Mouse (Mus musculus) lung, postnatal 0 days (tissue): ENCODE measurements around the gene Cic. TPM values are rescaled to one million over a fixed set of nuclear protein-coding genes. Genes with fewer than 3 reads are reported as not detected.

Experiments used
- ATAC-seq: fragments of 200-750 bp; cut with Nextera tagmentation; 2 replicates; pipeline ENCODE4 v1.8.0; 2017; ENCODE audit warnings: moderate library complexity
- DNase-seq: peaks from one replicate; pipeline ENCODE4 v3.0.0-alpha.2; 2016; ENCODE audit warnings: low spot score
- H3K27ac ChIP-seq: fragments of 300-500 bp; sonication (generic); 2 replicates; pipeline ENCODE4 v1.5.1; 2014; ENCODE audit warnings: antibody characterized with exemption, mild to moderate bottlenecking, low read length, mixed read lengths
- H3K27me3 ChIP-seq: fragments of 300-500 bp; sonication (generic); replicated peaks from 2 replicates; pipeline ENCODE4 v1.6.1; 2014; ENCODE audit warnings: low read length, mixed read lengths; ENCODE audit not compliant: insufficient read depth
- H3K36me3 ChIP-seq: fragments of 300-500 bp; sonication (generic); 2 replicates; pipeline ENCODE4 v1.6.1; 2014; ENCODE audit warnings: low read length, mixed read lengths; ENCODE audit not compliant: insufficient read depth
- H3K4me1 ChIP-seq: fragments of 300-500 bp; sonication (generic); 2 replicates; pipeline ENCODE4 v1.6.1; 2014; ENCODE audit warnings: antibody characterized with exemption, low read depth, low read length, mixed read lengths; ENCODE audit not compliant: insufficient read depth
- H3K4me2 ChIP-seq: fragments of 300-500 bp; sonication (generic); replicated peaks from 2 replicates; pipeline ENCODE4 v1.6.1; 2014; ENCODE audit warnings: low read depth, mild to moderate bottlenecking, low read length, moderate library complexity, mixed read lengths
- H3K4me3 ChIP-seq: fragments of 300-500 bp; sonication (generic); 2 replicates; pipeline ENCODE4 v1.5.1; 2014; ENCODE audit warnings: low read depth, low read length
- H3K9ac ChIP-seq: fragments of 300-500 bp; sonication (generic); replicated peaks from 2 replicates; pipeline ENCODE4 v1.6.1; 2014; ENCODE audit warnings: low read depth, mild to moderate bottlenecking
- H3K9me3 ChIP-seq: fragments of 300-500 bp; sonication (generic); 2 replicates; pipeline ENCODE4 v1.6.1; 2016; ENCODE audit warnings: low read length, mixed read lengths
- CTCF ChIP-seq: IDR thresholded peaks from 2 replicates; pipeline ENCODE4 v1.5.1; 2016; ENCODE audit warnings: antibody characterized with exemption, mild to moderate bottlenecking
- EP300 ChIP-seq: IDR thresholded peaks from 2 replicates; pipeline ENCODE4 v1.6.1; 2016; ENCODE audit warnings: antibody characterized with exemption, mild to moderate bottlenecking, control low read depth
- WGBS: fragments of 180-500 bp; shearing (Covaris S2); extraction: QIAGEN DNeasy Blood & Tissue Kit; methylation state at CpG from one replicate; pipeline ENCODE4 v1.1.7; 2014; 5-methylcytosine and 5-hydroxymethylcytosine counted together
- polyA plus RNA-seq: library from polyadenylated mRNA; unstranded; fragments of >200 nt; fragmentation: Nextera tagmentation; extraction: Ambion mirVana; gene quantifications from 2 replicates; pipeline ENCODE4 v1.2.1, GENCODE M21; 2015

Cic gene
- polyA plus RNA-seq, 1 experiment from 2014 or later: 26.5 TPM

DNA sequence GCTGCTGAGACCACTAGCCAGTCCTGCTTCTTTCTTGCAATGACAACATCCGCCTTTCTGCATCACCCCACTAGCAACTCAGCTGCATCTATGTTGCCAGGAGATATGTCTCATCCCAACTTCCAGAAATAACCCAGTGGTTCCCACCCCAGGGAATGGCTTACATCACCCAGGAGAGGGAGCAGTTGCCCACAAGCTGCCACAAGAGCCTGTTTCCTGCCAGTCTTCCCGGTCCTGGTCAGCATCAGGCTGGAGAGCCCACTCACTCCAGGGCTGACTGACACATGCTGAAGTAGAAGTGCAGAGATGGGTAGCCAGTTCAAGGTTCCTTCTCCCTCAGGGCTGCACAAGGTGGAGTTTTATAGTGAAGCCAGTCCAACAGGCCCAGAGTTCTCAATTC is 26.4 kb upstream of the Cic start:
- DNase-seq: peak; percentile 90

GRCm38 (mm10) chr7:25243361-25243760 is 24.1 kb upstream of the Cic start:
- Histone ChIP-seq H3K27me3 (no peaks in the 10 kb centered on the region), H3K9me3 (no peaks in the 10 kb centered on the region), H3K4me3 (no peak overlapping the region), H3K4me1 (peaks cover 24% of the 10 kb centered on the region), H3K4me2 (no peak overlapping the region), H3K9ac (no peak overlapping the region), H3K36me3 (peaks cover 4% of the 10 kb centered on the region), H3K27ac (no peak overlapping the region)
- no peak for TF ChIP-seq CTCF
- ATAC-seq: no peak
- 92% methylated on average over 4 of the region's 4 CpGs for WGBS
- DNase-seq: no peak

More for the DNA sequence above, 26.4 kb upstream of the Cic start:
- Histone ChIP-seq H3K4me3 (no peak overlapping the region), H3K4me1 (peaks cover 2% of the 10 kb centered on the region), H3K27me3 (no peaks in the 10 kb centered on the region), H3K4me2 (no peak overlapping the region), H3K9ac (no peak overlapping the region), H3K27ac (no peak overlapping the region), H3K9me3 (no peaks in the 10 kb centered on the region), H3K36me3 (peaks cover 4% of the 10 kb centered on the region)
- TF ChIP-seq EP300 (no peak), CTCF (peak; percentile 91)
- no peak for ATAC-seq
- WGBS: 31% methylated on average over 2 of the region's 2 CpGs

GRCm38 (mm10) chr7:25244562-25245369 is 22.7 kb upstream of the Cic start:
- no peak overlapping the region for H3K4me2 ChIP-seq
- H3K4me1 ChIP-seq: peaks cover 26% of the 10 kb centered on the region
- H3K4me3 ChIP-seq: no peak overlapping the region
- TF ChIP-seq EP300 (no peak), CTCF (no peak)
- ATAC-seq (no peak), DNase-seq (no peak)
- no peaks in the 10 kb centered on the region for H3K27me3 ChIP-seq
- no peak overlapping the region for H3K9ac ChIP-seq
- no peaks in the 10 kb centered on the region for H3K9me3 ChIP-seq
- no peak overlapping the region for H3K27ac ChIP-seq
- WGBS: 85% methylated on average over 30 of the region's 30 CpGs
- peaks cover 4% of the 10 kb centered on the region for H3K36me3 ChIP-seq

DNA sequence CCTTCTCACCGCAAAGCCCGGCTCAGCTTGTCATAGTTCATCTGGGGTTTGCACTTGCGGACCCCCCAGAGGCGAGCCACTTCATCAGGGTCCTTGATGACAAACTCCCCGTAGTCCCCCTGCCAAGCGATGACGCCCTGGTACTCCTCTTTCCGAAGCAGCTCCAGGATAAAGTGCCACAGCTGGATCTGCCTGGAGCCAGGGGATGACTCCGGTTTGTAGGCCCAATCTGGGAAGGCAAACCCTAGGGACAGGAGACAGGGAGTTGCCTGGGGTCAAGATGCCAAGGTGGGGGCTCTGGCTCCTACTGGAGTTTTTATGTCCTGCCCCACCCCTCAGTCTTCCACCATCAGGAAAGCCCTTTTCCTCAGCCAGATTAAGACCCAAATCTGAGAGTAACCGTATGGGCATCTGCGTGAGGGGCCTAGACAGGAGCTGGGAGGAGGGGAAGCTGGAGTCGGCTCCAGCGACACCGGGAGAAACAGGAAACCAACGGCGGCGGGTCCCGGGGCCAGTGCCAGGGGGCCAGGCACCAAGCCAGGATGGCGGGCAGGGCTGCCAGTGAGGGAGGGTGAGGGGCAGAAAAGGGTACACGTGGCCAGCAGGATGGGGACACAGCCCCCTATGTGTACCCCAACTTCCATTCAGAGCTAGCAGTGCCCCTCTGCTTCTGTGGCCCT is 21.3 kb upstream of the Cic start:
- Histone ChIP-seq H3K4me3 (peak overlapping the region; percentile 93; the same call in 1 of the 2 replicates), H3K9me3 (no peaks in the 10 kb centered on the region), H3K36me3 (peaks cover 4% of the 10 kb centered on the region), H3K27me3 (no peaks in the 10 kb centered on the region), H3K4me2 (peak overlapping the region; percentile 79), H3K4me1 (peaks cover 26% of the 10 kb centered on the region), H3K9ac (peak overlapping the region; percentile 32; the same call in 1 of the 2 replicates), H3K27ac (peak overlapping the region; percentile 99)
- no peak for TF ChIP-seq EP300
- TF ChIP-seq CTCF: no peak
- DNase-seq (no peak), ATAC-seq (no peak)
- WGBS: 33% methylated on average over 19 of the region's 20 CpGs

DNA sequence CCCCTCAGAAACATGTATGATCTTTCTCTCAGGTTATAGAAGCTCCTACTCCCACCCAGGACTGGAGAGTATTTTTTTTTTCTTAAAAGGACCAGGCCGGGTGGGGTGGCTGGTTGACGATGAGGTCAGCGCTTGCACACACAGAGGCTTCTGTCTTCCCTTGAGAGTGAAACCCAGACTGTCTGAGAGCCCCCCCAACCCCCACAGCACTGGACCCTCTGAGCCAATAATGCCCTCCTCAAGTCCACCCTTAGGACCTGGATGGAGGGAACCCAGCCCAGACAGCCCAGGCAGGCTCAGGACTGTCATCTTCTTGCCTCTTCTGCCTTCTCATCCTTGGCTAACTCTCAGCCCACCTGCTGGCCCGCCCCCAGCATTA is 20.8 kb upstream of the Cic start:
- peak overlapping the region; percentile 99 for H3K27ac ChIP-seq
- ATAC-seq (no peak), DNase-seq (peak; percentile 44)
- no peak overlapping the region; the same call in 1 of the 2 replicates for H3K9ac ChIP-seq
- H3K36me3 ChIP-seq: peaks cover 4% of the 10 kb centered on the region
- H3K27me3 ChIP-seq: no peaks in the 10 kb centered on the region
- H3K4me1 ChIP-seq: peaks cover 26% of the 10 kb centered on the region
- H3K4me2 ChIP-seq: peak overlapping the region; percentile 79
- TF ChIP-seq EP300: no peak
- no peak for TF ChIP-seq CTCF
- peak overlapping the region; percentile 93 for H3K4me3 ChIP-seq
- 27% methylated on average over 4 of the region's 4 CpGs for WGBS
- no peaks in the 10 kb centered on the region for H3K9me3 ChIP-seq

DNA sequence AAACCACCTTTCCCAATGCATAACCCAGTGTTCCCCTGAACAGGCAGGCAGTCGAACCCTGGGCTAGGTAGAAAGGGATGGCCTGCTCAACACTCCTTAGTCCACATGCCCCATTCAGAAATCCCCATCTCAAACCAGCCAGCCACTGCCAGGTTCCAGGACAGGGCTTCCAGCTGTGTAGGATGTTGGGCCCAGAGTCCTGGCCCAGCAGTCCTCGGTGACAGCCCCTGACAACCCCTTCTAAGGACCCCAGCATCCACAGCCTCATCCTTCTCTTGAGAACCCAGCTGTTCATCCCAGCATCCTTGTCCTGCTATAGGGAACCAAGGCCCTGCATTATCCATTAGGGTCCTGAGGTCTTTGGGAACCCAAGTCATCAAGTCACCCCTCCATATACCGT is 20.0 kb upstream of the Cic start:
- Histone ChIP-seq H3K4me2 (peak overlapping the region; percentile 79), H3K4me3 (peak overlapping the region; percentile 93), H3K9me3 (no peaks in the 10 kb centered on the region), H3K27me3 (no peaks in the 10 kb centered on the region), H3K27ac (peak overlapping the region; percentile 99; the same call in 1 of the 2 replicates), H3K4me1 (peaks cover 29% of the 10 kb centered on the region), H3K36me3 (peaks cover 4% of the 10 kb centered on the region), H3K9ac (peak overlapping the region; percentile 91; the same call in 1 of the 2 replicates)
- DNase-seq (no peak), ATAC-seq (no peak)
- 6% methylated on average over 3 of the region's 3 CpGs for WGBS
- TF ChIP-seq EP300 (no peak), CTCF (no peak)
